In genomic region chr2:101733564-101733963, GRCm38 (mm10) we compare ENCODE assay signal across 13 mouse cellular contexts. TPM values are rescaled to one million over a fixed set of nuclear protein-coding genes. Genes with fewer than 3 reads are reported as not detected.
DNase-seq lines count a peak whose midpoint lies in the region; TF ChIP-seq lines count a peak whose summit lies in the region.
"Had no signal": no experiment of that assay in that cellular context is flagged by ENCODE, and none has a peak within 500 bp of the region (broad histone marks: within the 10 kb centered on the region; RNA-seq: fewer than 3 reads in every experiment).

No protein-coding gene starts in this region.

- DNase-seq in layer of hippocampus, adult 18-20 months (ENCODE audit: low spot score in 2 of 2): peak; percentile 19 to 21
- no peak for DNase-seq in layer of hippocampus, adult 11-12 months (ENCODE audit: low spot score)
- DNase-seq in heart, postnatal 14 days: peak; percentile 54
- DNase-seq in lung, postnatal 25 days (ENCODE audit: low spot score): peak; percentile 75
- no peak for DNase-seq in embryo, embryonic 11 days
- no peak for DNase-seq in cerebellum, postnatal 14 days
- DNase-seq in forebrain, embryonic 10.5 days (ENCODE audit: extremely low spot score, low spot score): no peak
- DNase-seq: adrenal gland, postnatal 14 days; thymus, adult 18-20 months had no signal

- WGBS in bone marrow, adult 2 months: 76% methylated on average over 3 of the region's 3 CpGs
- 91% methylated on average over 3 of the region's 3 CpGs for WGBS in forebrain, embryonic 10.5 days

- TF ChIP-seq POLR2A in bone marrow, adult 2 months (IDR thresholded peaks at IDR 0.05; ENCODE audit: borderline replicate concordance, control insufficient read depth, low read depth, low read length): no peak

- no peaks in the 10 kb centered on the region for H3K27me3 ChIP-seq in forebrain, embryonic 10.5 days (ENCODE audit: poor library complexity, severe bottlenecking)
- H3K27me3 ChIP-seq: hindbrain, embryonic 15.5 days; limb, embryonic 13.5 days; midbrain, embryonic 15.5 days had no signal

- H3K36me3 ChIP-seq in forebrain, embryonic 10.5 days (replicated peaks): peaks cover 72% of the 10 kb centered on the region
- H3K36me3 ChIP-seq: hindbrain, embryonic 15.5 days; midbrain, embryonic 15.5 days had no signal

- intact Hi-C loops in heart, postnatal 14 days (cut with DNase I): no loop called here

- no peaks in the 10 kb centered on the region for H3K9me3 ChIP-seq in forebrain, embryonic 10.5 days
- H3K9me3 ChIP-seq: hindbrain, embryonic 15.5 days; limb, embryonic 13.5 days; midbrain, embryonic 15.5 days had no signal

- H3K4me3 ChIP-seq in bone marrow, adult 2 months (replicated peaks; ENCODE audit: control insufficient read depth, low read depth, low read length): peak overlapping the region; percentile 13
- H3K4me3 ChIP-seq in forebrain, embryonic 10.5 days: no peak overlapping the region
- H3K4me3 ChIP-seq: hindbrain, embryonic 15.5 days; limb, embryonic 13.5 days; midbrain, embryonic 15.5 days had no signal

- H3K4me1 ChIP-seq in bone marrow, adult 2 months (ENCODE audit: control insufficient read depth, insufficient read depth, low read length): peaks cover 1% of the 10 kb centered on the region
- peaks cover 5% of the 10 kb centered on the region for H3K4me1 ChIP-seq in forebrain, embryonic 10.5 days
- H3K4me1 ChIP-seq: midbrain, embryonic 15.5 days had no signal

- no peak for TF ChIP-seq CTCF in bone marrow, adult 2 months (IDR thresholded peaks at IDR 0.05; ENCODE audit: control insufficient read depth, insufficient read depth, low read length)

- H3K27ac ChIP-seq in bone marrow, adult 2 months (ENCODE audit: control insufficient read depth, insufficient read depth, low read depth, low read length, poor library complexity): no peak overlapping the region
- H3K27ac ChIP-seq in forebrain, embryonic 10.5 days: no peak overlapping the region
- H3K27ac ChIP-seq: hindbrain, embryonic 15.5 days; limb, embryonic 13.5 days; midbrain, embryonic 15.5 days had no signal

RNA-seq across cellular contexts. Expression of gene Traf6, which starts 55.3 kb away (rescaled TPM):
- total RNA-seq in layer of hippocampus, adult 18-20 months (2021): 10 to 100 TPM; 15.7 to 15.8 TPM
- polyA plus RNA-seq in bone marrow, adult 2 months (2011; ENCODE audit: insufficient read depth, insufficient read length, low replicate concordance, missing spikeins): 2.6 and 6.7 TPM in 2 replicates
- total RNA-seq in heart, postnatal 14 days (2021): 10 to 100 TPM; 10.7 to 11.5 TPM
- 17.9 and 18.5 TPM in 2 replicates for polyA plus RNA-seq in forebrain, embryonic 10.5 days (2016; fragmentation: Nextera tagmentation; extraction: Ambion mirVana)

Comparison
In these comparisons a context has a peak if more than half of its experiments do, and no peak if none do; other contexts are left out.
1. DNase-seq: peak in layer of hippocampus, adult 18-20 months (2 of 2), heart, postnatal 14 days (2 of 2) and lung, postnatal 25 days (single experiment); none in layer of hippocampus, adult 11-12 months (single experiment), embryo, embryonic 11 days (single experiment), cerebellum, postnatal 14 days (0 of 2) and forebrain, embryonic 10.5 days (single experiment).